Mouse (Mus musculus): ENCODE measurements around the gene Pxt1.

DNA sequence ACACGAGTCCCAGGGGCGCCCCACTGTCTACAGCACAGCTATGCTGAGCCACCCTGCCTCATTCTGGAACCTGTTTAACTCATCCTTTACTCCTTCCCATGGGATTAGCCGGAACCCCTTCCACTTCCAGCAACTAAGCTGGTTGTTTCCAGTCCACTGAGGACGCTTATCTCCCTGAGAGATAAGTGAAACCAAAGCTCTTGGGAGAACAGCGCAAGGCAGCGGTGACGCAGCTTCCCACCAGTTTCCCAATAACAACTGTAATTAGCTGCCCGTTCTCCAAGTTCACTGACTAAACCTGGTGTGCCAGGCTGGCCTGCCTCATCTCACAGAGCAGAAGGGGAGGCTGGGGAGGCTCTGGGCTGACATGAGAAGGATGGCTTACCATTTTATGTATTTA lies 22.6 kb downstream of the Pxt1 start:
- no peak for TF ChIP-seq POLR2A (IDR thresholded peaks at IDR 0.05; ENCODE audit: low read depth, low read length)
- no peak for TF ChIP-seq CTCF (IDR thresholded peaks at IDR 0.05; ENCODE audit: borderline replicate concordance, insufficient read depth, low read length)

Data from embryonic fibroblast, embryonic 13.5 days (primary cell).